Mouse (Mus musculus) thymus, adult 2 months (tissue): ENCODE data around the gene Setd3. TPM values are rescaled to one million over a fixed set of nuclear protein-coding genes. Genes with fewer than 3 reads are reported as not detected.

Source experiments
- DNase-seq: peaks from one replicate; pipeline ENCODE4 v3.0.0; 2021
- H3K27ac ChIP-seq: fragments of 200-500 bp; 2 replicates; pipeline ENCODE4 v1.5.1; 2012; ENCODE audit warnings: low read length, control low read depth; ENCODE audit not compliant: control insufficient read depth, insufficient read depth
- H3K27me3 ChIP-seq: fragments of 200-500 bp; 2 replicates; pipeline ENCODE4 v1.6.1; 2012; ENCODE audit warnings: mild to moderate bottlenecking, low read length, moderate library complexity, mixed read lengths; ENCODE audit not compliant: control insufficient read depth, insufficient read depth
- H3K36me3 ChIP-seq: fragments of 200-500 bp; 2 replicates; pipeline ENCODE4 v1.6.1; 2012; ENCODE audit warnings: mild to moderate bottlenecking, low read length, moderate library complexity; ENCODE audit not compliant: control insufficient read depth, insufficient read depth
- H3K4me1 ChIP-seq: fragments of 200-500 bp; replicated peaks from 2 replicates; pipeline ENCODE4 v1.6.1; 2012; ENCODE audit warnings: low read length; ENCODE audit not compliant: control insufficient read depth, insufficient read depth
- H3K4me3 ChIP-seq: fragments of 200-500 bp; 2 replicates; pipeline ENCODE4 v1.5.1; 2012; ENCODE audit warnings: mild to moderate bottlenecking, low read length, control low read depth, moderate library complexity; ENCODE audit not compliant: control insufficient read depth, insufficient read depth
- CTCF ChIP-seq: fragments of 200-500 bp; IDR thresholded peaks from 2 replicates; pipeline ENCODE4 v1.5.1; 2012; ENCODE audit warnings: mild to moderate bottlenecking, control low read depth, low read length, moderate library complexity, borderline replicate concordance; ENCODE audit not compliant: control insufficient read depth, poor library complexity, insufficient read depth; ENCODE audit errors: extremely low read depth
- POLR2A ChIP-seq: fragments of 200-500 bp; IDR thresholded peaks from 2 replicates; pipeline ENCODE4 v1.6.1; 2012; ENCODE audit warnings: mild to moderate bottlenecking, low read length, control low read depth, moderate library complexity; ENCODE audit not compliant: control insufficient read depth, poor library complexity, insufficient read depth; ENCODE audit errors: extremely low read depth
- WGBS: fragments of 180-500 bp; shearing (Covaris S2); methylation state at CpG from one replicate; pipeline ENCODE4 v1.1.7; 2018; 5-methylcytosine and 5-hydroxymethylcytosine counted together
- polyA plus RNA-seq: library from polyadenylated mRNA; depleted of rRNA; stranded (reverse); fragments of >200 nt; gene quantifications from 2 replicates; pipeline ENCODE4 v1.2.3, GENCODE M21; 2012

The Setd3 gene
- polyA plus RNA-seq, 1 experiment: 28.5 TPM

DNA sequence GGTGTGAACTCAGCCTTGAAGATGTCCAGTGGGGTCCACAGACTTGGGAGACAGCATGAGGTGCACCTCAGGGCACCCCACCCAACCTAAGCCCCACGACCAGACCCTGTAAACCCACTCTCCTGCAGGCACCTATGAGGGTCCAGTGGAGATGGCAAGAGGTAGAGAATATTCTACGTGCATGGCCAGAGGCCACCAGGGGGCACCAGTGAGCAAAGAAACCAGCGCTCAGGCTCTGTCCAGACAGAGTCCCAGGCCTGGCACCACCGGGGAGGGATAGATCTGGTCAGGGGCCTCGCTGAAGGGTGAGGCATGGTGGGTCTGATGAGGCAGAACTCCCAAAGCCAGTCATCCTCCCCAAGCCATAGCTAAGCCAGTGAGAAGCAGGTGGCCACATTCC lies 27.5 kb upstream of the Setd3 start:
- Histone ChIP-seq H3K36me3 (peaks cover 5% of the 10 kb centered on the region), H3K4me3 (no peak overlapping the region), H3K27me3 (no peaks in the 10 kb centered on the region), H3K4me1 (no peaks in the 10 kb centered on the region), H3K27ac (no peak overlapping the region)
- peak; percentile 74 for DNase-seq
- WGBS: 20% methylated on average over 5 of the region's 5 CpGs
- no peak for TF ChIP-seq POLR2A
- peak; percentile 90 for TF ChIP-seq CTCF

DNA sequence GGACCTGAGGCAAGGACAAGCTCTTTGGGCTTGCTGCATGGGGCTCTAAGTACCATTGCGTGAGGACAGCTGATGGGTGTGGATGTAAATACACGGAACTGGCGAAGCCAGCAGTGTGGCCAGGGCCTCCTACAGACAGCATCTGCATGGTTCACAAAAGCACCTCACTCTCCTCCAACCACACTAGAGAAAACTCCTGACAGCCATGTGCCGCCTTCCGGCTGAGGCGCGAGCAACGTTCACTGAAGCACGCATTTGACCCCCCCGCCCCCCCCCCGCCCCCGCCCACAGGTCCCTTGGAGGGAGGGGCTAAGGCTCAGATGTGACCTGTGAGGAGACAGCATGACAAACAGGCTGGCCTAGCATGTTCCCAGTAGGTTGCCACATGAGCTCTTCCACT lies 25.9 kb upstream of the Setd3 start:
- Histone ChIP-seq H3K4me1 (no peaks in the 10 kb centered on the region), H3K27ac (no peak overlapping the region), H3K4me3 (no peak overlapping the region), H3K27me3 (no peaks in the 10 kb centered on the region), H3K36me3 (peaks cover 11% of the 10 kb centered on the region)
- DNase-seq: no peak
- TF ChIP-seq POLR2A: no peak
- TF ChIP-seq CTCF: no peak
- 94% methylated on average over 12 of the region's 12 CpGs for WGBS

DNA sequence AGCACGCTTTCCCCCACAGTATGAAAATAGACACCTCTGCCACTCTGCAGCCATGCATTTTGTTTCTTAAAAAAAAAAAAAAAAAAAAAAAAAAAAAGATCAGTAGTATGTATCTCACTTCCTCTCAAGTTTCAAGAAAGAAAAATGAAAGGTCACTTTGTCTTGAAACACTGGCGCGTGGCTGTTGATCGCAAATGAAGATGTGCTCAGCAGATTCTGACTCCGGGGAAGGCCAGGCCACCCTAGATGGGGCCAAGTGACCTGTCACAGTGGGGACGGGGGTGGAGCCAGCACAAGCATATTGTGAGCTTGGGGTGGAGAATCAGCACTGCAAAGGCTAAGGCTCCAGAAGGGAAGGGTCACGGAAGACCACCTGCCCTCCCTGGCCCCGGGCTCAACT lies 24.8 kb upstream of the Setd3 start:
- TF ChIP-seq CTCF (no peak), POLR2A (no peak)
- DNase-seq: no peak
- H3K27me3 ChIP-seq: no peaks in the 10 kb centered on the region
- WGBS: 81% methylated on average over 8 of the region's 8 CpGs
- no peaks in the 10 kb centered on the region for H3K4me1 ChIP-seq
- peaks cover 22% of the 10 kb centered on the region for H3K36me3 ChIP-seq
- no peak overlapping the region for H3K4me3 ChIP-seq
- H3K27ac ChIP-seq: no peak overlapping the region; the same call in 1 of the 2 replicates

DNA sequence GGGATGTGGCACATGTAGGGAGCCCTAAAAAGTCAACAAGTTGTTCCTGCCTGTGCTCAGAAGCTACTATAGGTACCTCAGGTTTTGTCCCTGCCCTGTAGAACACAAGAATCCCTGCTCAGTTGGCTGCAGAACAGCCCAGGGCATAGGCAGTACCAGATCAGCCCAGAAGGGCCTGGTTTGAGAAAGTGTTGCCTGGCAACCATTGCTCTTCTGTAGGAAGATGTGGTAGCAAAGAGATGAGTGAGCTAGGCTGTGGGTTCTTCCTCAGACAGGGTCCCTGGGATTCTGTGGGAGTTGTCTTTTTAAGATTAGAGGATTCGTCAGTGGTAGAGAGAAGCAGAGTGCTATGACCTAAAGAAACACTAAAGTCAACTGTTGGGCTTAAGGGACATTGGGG lies 21.0 kb upstream of the Setd3 start:
- no peak overlapping the region for H3K27ac ChIP-seq
- peaks cover 53% of the 10 kb centered on the region for H3K36me3 ChIP-seq
- TF ChIP-seq CTCF (no peak), POLR2A (no peak)
- H3K27me3 ChIP-seq: no peaks in the 10 kb centered on the region
- WGBS: 97% methylated on average over 1 of the region's 1 CpGs
- no peaks in the 10 kb centered on the region for H3K4me1 ChIP-seq
- H3K4me3 ChIP-seq: no peak overlapping the region
- no peak for DNase-seq

DNA sequence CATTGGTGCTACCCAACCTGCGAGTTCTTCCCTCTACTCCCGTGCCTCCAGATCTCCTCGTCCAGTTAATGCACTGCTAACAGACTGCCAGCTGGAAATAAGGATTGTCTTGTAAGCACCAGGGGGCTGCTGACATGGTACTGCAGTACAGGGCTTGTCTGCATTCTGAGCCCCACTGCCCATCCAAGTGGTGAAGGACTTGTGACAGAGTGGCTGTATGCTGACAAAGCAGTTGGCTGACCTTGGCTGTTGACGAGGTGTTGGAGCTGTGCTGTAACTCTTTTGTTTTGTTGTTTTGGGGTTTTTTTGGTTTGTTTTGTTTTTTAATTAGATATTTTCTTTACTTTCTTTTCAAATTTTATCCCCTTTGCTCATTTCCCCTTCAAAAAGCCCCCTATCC lies 19.3 kb upstream of the Setd3 start:
- H3K27ac ChIP-seq: no peak overlapping the region
- H3K36me3 ChIP-seq: peaks cover 64% of the 10 kb centered on the region
- H3K4me3 ChIP-seq: no peak overlapping the region
- TF ChIP-seq CTCF: no peak
- no peaks in the 10 kb centered on the region for H3K27me3 ChIP-seq
- no peak for DNase-seq
- no peaks in the 10 kb centered on the region for H3K4me1 ChIP-seq
- 96% methylated on average over 4 of the region's 4 CpGs for WGBS

DNA sequence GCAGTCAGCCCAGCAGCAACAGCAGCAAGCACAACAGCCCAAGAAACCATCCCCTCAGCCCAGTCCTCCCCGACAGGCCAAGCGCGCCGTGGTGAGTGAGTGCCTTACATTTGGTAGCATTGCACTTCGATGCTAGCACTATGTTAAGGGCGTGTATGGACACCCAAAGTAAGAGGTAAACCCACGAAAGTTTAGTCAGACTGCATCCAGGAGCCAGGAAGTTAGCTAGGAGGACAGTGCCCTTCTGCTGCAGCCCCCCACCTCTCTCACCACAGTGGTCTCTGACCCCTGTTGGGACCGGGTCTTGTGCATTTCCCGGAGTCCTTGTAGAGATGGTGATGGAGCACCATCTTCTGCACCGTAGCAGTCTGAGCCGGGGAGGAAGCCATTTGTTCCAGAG lies 16.6 kb upstream of the Setd3 start:
- Histone ChIP-seq H3K27me3 (no peaks in the 10 kb centered on the region), H3K36me3 (peaks cover 80% of the 10 kb centered on the region), H3K27ac (no peak overlapping the region), H3K4me1 (no peaks in the 10 kb centered on the region), H3K4me3 (no peak overlapping the region)
- WGBS: 97% methylated on average over 11 of the region's 11 CpGs
- no peak for TF ChIP-seq CTCF
- no peak for TF ChIP-seq POLR2A
- no peak for DNase-seq

DNA sequence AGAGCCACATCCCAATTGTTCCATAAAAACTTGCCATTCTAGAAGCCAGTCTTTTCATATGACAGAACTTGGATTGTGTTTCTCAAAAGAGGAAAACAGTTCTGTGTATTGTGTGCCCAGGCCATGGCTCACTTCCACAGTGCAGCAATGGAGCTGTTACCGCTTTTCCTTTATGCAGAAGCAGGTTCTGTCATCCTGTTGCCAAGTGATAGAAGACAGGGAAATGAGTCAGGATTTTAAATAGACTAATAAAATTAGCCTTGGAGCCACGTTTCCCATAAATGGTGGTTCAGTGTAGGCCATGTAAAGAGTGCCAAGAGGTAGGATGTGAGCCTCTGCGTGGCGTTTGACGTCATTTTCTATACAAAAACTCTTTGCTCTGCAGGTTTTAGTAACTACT lies 14.8 kb upstream of the Setd3 start:
- over 99% methylated on average over 5 of the region's 5 CpGs for WGBS
- no peaks in the 10 kb centered on the region for H3K4me1 ChIP-seq
- no peaks in the 10 kb centered on the region for H3K27me3 ChIP-seq
- H3K4me3 ChIP-seq: no peak overlapping the region
- H3K27ac ChIP-seq: no peak overlapping the region
- peaks cover 79% of the 10 kb centered on the region for H3K36me3 ChIP-seq
- TF ChIP-seq POLR2A: no peak
- TF ChIP-seq CTCF: no peak
- DNase-seq: no peak
